Mouse (Mus musculus) urinary bladder, postnatal 0 days (tissue): ENCODE data around the gene Selplg. TPM values are rescaled to one million over a fixed set of nuclear protein-coding genes. Genes with fewer than 3 reads are reported as not detected.

Experiments
- polyA plus RNA-seq: library from polyadenylated mRNA; unstranded; fragments of >200 nt; fragmentation: Nextera tagmentation; extraction: Ambion mirVana; gene quantifications from 2 replicates; pipeline ENCODE4 v1.2.1, GENCODE M21; 2015

Gene Selplg
- polyA plus RNA-seq = 4.0 and 14.8 TPM in 2 replicates

GRCm38 (mm10) chr5:113832490-113832901 is at the start of gene Selplg:
Gene Selplg (minus strand): TSS chr5:113832644.

DNA sequence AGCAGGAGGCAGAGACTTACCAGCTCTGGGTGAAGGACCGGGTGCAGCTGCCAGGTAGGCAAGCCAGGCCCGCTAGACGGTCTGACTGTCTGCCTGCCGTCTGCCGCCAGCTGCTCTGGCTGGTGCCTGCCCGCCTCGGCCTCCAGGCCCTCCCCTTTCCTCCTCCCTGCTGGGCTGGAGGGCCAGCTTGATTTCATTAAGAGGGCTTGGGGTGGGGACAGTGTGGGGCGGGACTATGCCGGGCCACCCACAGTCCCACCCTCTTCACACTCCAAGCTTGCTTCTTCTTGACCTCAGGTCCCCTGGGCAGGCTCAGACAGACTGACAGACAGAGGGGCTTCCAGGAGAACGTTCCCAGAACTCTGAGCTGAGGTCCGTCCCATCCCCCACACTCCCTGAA is 32.2 kb downstream of the Selplg start, which contains the start of gene Tmem119:
Tmem119 (minus strand) TSS at position 237 of the 400 bp plus-strand sequence.

GRCm38 (mm10) chr5:113772450-113772895 is 60.0 kb downstream of the Selplg start, which contains the start of the genes Sart3 and Iscu:
Gene Sart3 (minus strand): TSS chr5:113772510.
Gene Iscu (plus strand): TSS chr5:113772748.

Other genes starting within 250 kb of the Selplg start
- 7.3 and 11.9 TPM in 2 replicates for gene Cmklr1, start 182.2 kb downstream of the Selplg start, polyA plus RNA-seq
- not detected in 2 replicates for gene 1700069L16Rik, start 107.9 kb downstream of the Selplg start, polyA plus RNA-seq
- 5.5 and 6.8 TPM in 2 replicates for gene Ficd, start 96.8 kb downstream of the Selplg start, polyA plus RNA-seq
- gene Sart3, start 60.1 kb downstream of the Selplg start, polyA plus RNA-seq = 12.2 and 12.3 TPM in 2 replicates
- gene Iscu, start 59.9 kb downstream of the Selplg start, polyA plus RNA-seq = 211 and 220 TPM in 2 replicates
- gene Tmem119, start 32.1 kb downstream of the Selplg start, polyA plus RNA-seq = 63.1 and 65.8 TPM in 2 replicates
- 228 and 270 TPM in 2 replicates for gene Coro1c, start 76.1 kb upstream of the Selplg start, polyA plus RNA-seq
- 7.4 and 9.3 TPM in 2 replicates for gene Ssh1, start 161.2 kb upstream of the Selplg start, polyA plus RNA-seq
- gene Dao, start 171.1 kb upstream of the Selplg start, polyA plus RNA-seq = not detected in 2 replicates
- gene Usp30, start 232.8 kb upstream of the Selplg start, polyA plus RNA-seq = 5.6 and 7.1 TPM in 2 replicates